Mouse (Mus musculus): ENCODE data around the gene Samd1. TPM values are rescaled to one million over a fixed set of nuclear protein-coding genes. Genes with fewer than 3 reads are reported as not detected.

The Samd1 gene
- polyA plus RNA-seq, 1 experiment from 2014 or later: 7.2 TPM

DNA sequence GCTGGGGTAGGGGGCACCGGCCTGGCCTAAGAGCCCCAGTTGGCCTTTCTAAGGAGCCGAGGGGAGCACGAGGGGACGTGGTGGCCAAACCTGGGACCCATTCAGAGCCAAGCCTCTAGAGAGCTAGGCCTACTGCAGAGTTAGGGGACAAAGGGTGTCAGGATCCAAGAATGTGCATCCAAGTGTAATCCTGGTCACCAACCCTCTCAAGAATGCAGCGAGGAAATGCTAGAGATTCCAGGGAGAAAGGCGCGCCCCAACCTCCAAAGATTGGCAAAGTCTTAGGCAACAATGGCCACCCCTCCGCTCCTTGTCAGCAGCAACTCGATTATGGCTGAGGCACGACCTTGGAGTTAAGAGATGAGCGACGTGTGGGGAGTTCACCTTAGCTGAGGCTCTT, 24.1 kb downstream of the Samd1 start:
- no peaks in the 10 kb centered on the region for H3K9me3 ChIP-seq
- H3K27ac ChIP-seq: no peak overlapping the region
- H3K4me1 ChIP-seq: peaks cover 12% of the 10 kb centered on the region; the same call in 1 of the 2 replicates
- peaks cover 29% of the 10 kb centered on the region for H3K27me3 ChIP-seq (replicated peaks)
- no peaks in the 10 kb centered on the region for H3K36me3 ChIP-seq (replicated peaks)
- H3K9ac ChIP-seq: no peak overlapping the region
- H3K4me3 ChIP-seq: no peak overlapping the region
- H3K4me2 ChIP-seq: no peak overlapping the region
- 36% methylated on average over 12 of the region's 12 CpGs for WGBS
- no peak for ATAC-seq (replicated peaks)

GRCm38 (mm10) chr8:84023085-84023484, 25.6 kb downstream of the Samd1 start:
- no peak overlapping the region for H3K27ac ChIP-seq
- peaks cover 12% of the 10 kb centered on the region; the same call in 1 of the 2 replicates for H3K4me1 ChIP-seq
- H3K27me3 ChIP-seq (replicated peaks): peaks cover 39% of the 10 kb centered on the region
- H3K4me2 ChIP-seq: no peak overlapping the region
- H3K9ac ChIP-seq: no peak overlapping the region
- no peaks in the 10 kb centered on the region for H3K9me3 ChIP-seq
- H3K4me3 ChIP-seq: no peak overlapping the region
- no peak for ATAC-seq (replicated peaks)
- 58% methylated on average over 5 of the region's 5 CpGs for WGBS
- no peaks in the 10 kb centered on the region for H3K36me3 ChIP-seq (replicated peaks)

- no peak overlapping the region for H3K4me2 ChIP-seq
- no peak overlapping the region for H3K4me3 ChIP-seq
- 82% methylated on average over 1 of the region's 1 CpGs for WGBS
- no peak overlapping the region for H3K9ac ChIP-seq
- ATAC-seq (replicated peaks): no peak
- no peaks in the 10 kb centered on the region for H3K9me3 ChIP-seq
- peaks cover 39% of the 10 kb centered on the region for H3K27me3 ChIP-seq (replicated peaks)
- H3K36me3 ChIP-seq (replicated peaks): no peaks in the 10 kb centered on the region
- no peak overlapping the region for H3K27ac ChIP-seq
- H3K4me1 ChIP-seq: peaks cover 12% of the 10 kb centered on the region; the same call in 1 of the 2 replicates
These were observed 26.2 kb downstream of the Samd1 start for GRCm38 (mm10) chr8:84023631-84024030.

DNA sequence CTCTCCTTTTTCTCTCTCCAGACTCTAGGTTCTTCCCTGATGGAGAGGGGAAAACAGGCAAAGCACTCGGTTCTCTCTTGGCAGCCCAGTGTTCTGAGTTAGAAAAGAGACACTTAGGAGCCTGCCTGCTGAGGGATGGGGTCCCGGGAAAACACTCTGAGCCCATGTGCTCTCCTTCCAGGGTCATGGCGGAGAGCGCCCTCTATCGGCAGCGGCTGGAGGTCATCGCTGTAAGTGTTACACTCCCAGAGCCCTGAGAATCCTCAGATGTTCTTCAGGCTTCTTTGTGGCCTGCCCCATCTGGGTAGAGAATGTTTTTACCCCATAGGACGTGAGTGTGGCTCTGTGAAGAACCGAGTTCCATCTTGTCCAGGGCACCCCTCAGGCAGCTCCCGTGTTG, 26.7 kb downstream of the Samd1 start:
- Histone ChIP-seq H3K36me3 (replicated peaks) (no peaks in the 10 kb centered on the region), H3K9me3 (no peaks in the 10 kb centered on the region), H3K4me1 (peaks cover 12% of the 10 kb centered on the region; the same call in 1 of the 2 replicates), H3K4me2 (no peak overlapping the region), H3K4me3 (no peak overlapping the region), H3K27ac (no peak overlapping the region), H3K9ac (no peak overlapping the region), H3K27me3 (replicated peaks) (peaks cover 39% of the 10 kb centered on the region)
- WGBS: 13% methylated on average over 10 of the region's 10 CpGs
- no peak for ATAC-seq (replicated peaks)

DNA sequence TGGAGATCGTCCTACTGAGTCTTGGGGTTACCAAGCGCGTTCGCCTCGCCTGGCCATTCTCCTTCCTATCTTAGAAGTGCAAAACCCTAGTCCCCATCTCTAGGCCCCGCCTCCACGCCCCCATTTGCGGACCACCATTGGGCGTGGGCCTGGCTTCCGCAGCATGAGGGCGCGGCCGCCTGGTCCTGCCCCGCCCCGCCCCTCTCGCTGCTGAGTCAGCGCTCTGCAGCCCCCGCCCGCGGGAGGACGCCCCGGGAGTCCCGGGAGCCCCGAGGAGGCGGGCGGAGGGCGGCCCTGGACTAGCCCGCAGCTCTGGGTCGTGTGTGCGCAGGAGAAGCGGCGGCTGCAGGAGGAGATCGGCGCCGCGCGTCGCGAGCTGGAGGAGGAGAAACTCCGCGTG, 28.4 kb downstream of the Samd1 start:
- peaks cover 12% of the 10 kb centered on the region; the same call in 1 of the 2 replicates for H3K4me1 ChIP-seq
- H3K4me2 ChIP-seq: peak overlapping the region; percentile 96
- ATAC-seq (replicated peaks): peak; percentile 71
- H3K27ac ChIP-seq: no peak overlapping the region
- H3K27me3 ChIP-seq (replicated peaks): peaks cover 35% of the 10 kb centered on the region
- WGBS: under 1% methylated on average over 41 of the region's 41 CpGs
- H3K9ac ChIP-seq: peak overlapping the region; percentile 40
- no peaks in the 10 kb centered on the region for H3K36me3 ChIP-seq (replicated peaks)
- H3K9me3 ChIP-seq: no peaks in the 10 kb centered on the region
- peak overlapping the region; percentile 52 for H3K4me3 ChIP-seq

GRCm38 (mm10) chr8:84027449-84027848, 30.0 kb downstream of the Samd1 start:
- no peaks in the 10 kb centered on the region for H3K36me3 ChIP-seq (replicated peaks)
- H3K4me1 ChIP-seq: peaks cover 8% of the 10 kb centered on the region; the same call in 1 of the 2 replicates
- H3K9ac ChIP-seq: no peak overlapping the region
- H3K4me2 ChIP-seq: no peak overlapping the region
- ATAC-seq (replicated peaks): no peak
- H3K9me3 ChIP-seq: no peaks in the 10 kb centered on the region
- 15% methylated on average over 10 of the region's 10 CpGs for WGBS
- H3K27me3 ChIP-seq (replicated peaks): peaks cover 26% of the 10 kb centered on the region
- H3K4me3 ChIP-seq: no peak overlapping the region
- H3K27ac ChIP-seq: no peak overlapping the region

- 93% methylated on average over 5 of the region's 5 CpGs for WGBS
- H3K4me1 ChIP-seq: peaks cover 8% of the 10 kb centered on the region; the same call in 1 of the 2 replicates
These were observed 31.8 kb downstream of the Samd1 start for GRCm38 (mm10) chr8:84029272-84029671.

DNA sequence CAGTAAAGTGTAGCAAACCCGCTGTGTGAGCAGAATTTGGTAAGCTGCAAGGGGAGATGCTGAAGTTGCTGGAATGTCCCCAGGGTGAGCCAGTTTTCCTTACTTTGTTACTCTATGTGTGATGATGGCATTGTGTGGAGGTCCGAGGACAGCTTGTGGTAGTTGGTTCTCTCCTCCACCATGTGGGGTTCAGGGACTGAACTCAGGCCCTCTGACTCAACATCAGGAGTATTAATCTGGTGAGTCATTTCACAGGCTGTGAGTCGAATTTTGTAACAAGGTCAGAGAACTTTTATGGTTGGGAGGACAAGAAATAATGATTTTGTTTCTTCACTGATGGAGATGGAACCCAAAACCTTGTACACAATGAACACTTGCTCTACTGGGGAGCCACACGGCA, 35.3 kb downstream of the Samd1 start:
- Histone ChIP-seq H3K4me3 (no peak overlapping the region), H3K4me1 (no peaks in the 10 kb centered on the region), H3K27me3 (replicated peaks) (no peaks in the 10 kb centered on the region), H3K4me2 (no peak overlapping the region), H3K9ac (no peak overlapping the region), H3K9me3 (no peaks in the 10 kb centered on the region), H3K36me3 (replicated peaks) (no peaks in the 10 kb centered on the region), H3K27ac (no peak overlapping the region)
- ATAC-seq (replicated peaks): no peak
- 76% methylated on average over 4 of the region's 4 CpGs for WGBS

More at GRCm38 (mm10) chr8:84029272-84029671, 31.8 kb downstream of the Samd1 start:
- no peak overlapping the region for H3K4me2 ChIP-seq
- H3K9me3 ChIP-seq: no peaks in the 10 kb centered on the region
- H3K27ac ChIP-seq: no peak overlapping the region
- peaks cover 19% of the 10 kb centered on the region for H3K27me3 ChIP-seq (replicated peaks)
- H3K4me3 ChIP-seq: no peak overlapping the region
- H3K9ac ChIP-seq: no peak overlapping the region
- no peaks in the 10 kb centered on the region for H3K36me3 ChIP-seq (replicated peaks)
- no peak for ATAC-seq (replicated peaks)

- peaks cover 33% of the 10 kb centered on the region for H3K27me3 ChIP-seq (replicated peaks)
- no peak overlapping the region for H3K9ac ChIP-seq
- no peak overlapping the region for H3K4me3 ChIP-seq
- H3K4me1 ChIP-seq: peaks cover 11% of the 10 kb centered on the region
- no peak overlapping the region for H3K27ac ChIP-seq
- H3K4me2 ChIP-seq: no peak overlapping the region
- no peak for ATAC-seq (replicated peaks)
- no peaks in the 10 kb centered on the region for H3K9me3 ChIP-seq
- H3K36me3 ChIP-seq (replicated peaks): no peaks in the 10 kb centered on the region
- WGBS: 77% methylated on average over 5 of the region's 5 CpGs
These were observed 40.5 kb downstream of the Samd1 start for GRCm38 (mm10) chr8:84038015-84038414.

GRCm38 (mm10) chr8:84039050-84039449, 41.6 kb downstream of the Samd1 start:
- Histone ChIP-seq H3K4me2 (no peak overlapping the region), H3K4me1 (peaks cover 11% of the 10 kb centered on the region), H3K4me3 (no peak overlapping the region), H3K9me3 (no peaks in the 10 kb centered on the region), H3K27ac (no peak overlapping the region), H3K36me3 (replicated peaks) (no peaks in the 10 kb centered on the region), H3K27me3 (replicated peaks) (peaks cover 43% of the 10 kb centered on the region), H3K9ac (no peak overlapping the region)
- 10% methylated on average over 5 of the region's 5 CpGs for WGBS
- no peak for ATAC-seq (replicated peaks)

GRCm38 (mm10) chr8:84042066-84042947, 44.8 kb downstream of the Samd1 start, which contains the start of gene Il27ra:
Gene Il27ra, minus strand, starts transcription at chr8:84042589.
- peak; percentile 42; the same call in 1 of the 2 replicates for ATAC-seq (replicated peaks)
- peaks cover 14% of the 10 kb centered on the region for H3K4me1 ChIP-seq
- H3K36me3 ChIP-seq (replicated peaks): no peaks in the 10 kb centered on the region
- WGBS: 4% methylated on average over 40 of the region's 40 CpGs
- H3K4me2 ChIP-seq: peak within 1 kb of the TSS; percentile 46
- H3K4me3 ChIP-seq: peak within 1 kb of the TSS; percentile 22
- no peak within 1 kb of the TSS for H3K27ac ChIP-seq
- H3K9ac ChIP-seq: no peak within 1 kb of the TSS
- H3K9me3 ChIP-seq: no peaks in the 10 kb centered on the region
- peaks cover 59% of the 10 kb centered on the region for H3K27me3 ChIP-seq (replicated peaks)

DNA sequence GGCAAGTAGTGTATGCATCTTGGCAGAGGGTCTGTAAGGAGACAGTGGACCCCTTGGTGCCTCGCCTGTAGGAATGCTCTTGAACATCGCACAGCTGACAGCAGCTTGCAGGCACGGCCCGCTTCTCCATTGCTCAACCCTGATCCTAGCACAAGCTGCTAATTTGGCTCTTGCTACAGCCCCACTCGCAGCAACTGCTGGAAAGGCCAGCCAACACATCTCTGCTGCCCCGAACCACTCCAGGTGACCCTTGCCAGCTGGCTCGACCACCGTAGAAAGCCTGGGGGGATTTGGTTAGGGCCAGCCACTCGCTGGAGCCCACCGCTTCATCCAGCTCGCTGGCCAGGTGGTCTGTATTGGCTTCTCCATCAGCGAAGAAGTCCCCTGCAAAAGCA, 45.5 kb downstream of the Samd1 start:
- ATAC-seq (replicated peaks): no peak
- Histone ChIP-seq H3K36me3 (replicated peaks) (no peaks in the 10 kb centered on the region), H3K9me3 (no peaks in the 10 kb centered on the region), H3K4me1 (peaks cover 14% of the 10 kb centered on the region), H3K4me2 (0 out of 2 replicates have a peak overlapping the region, but pooled peaks have one; percentile 46), H3K9ac (no peak overlapping the region), H3K27ac (no peak overlapping the region), H3K4me3 (no peak overlapping the region), H3K27me3 (replicated peaks) (peaks cover 59% of the 10 kb centered on the region)
- WGBS: 34% methylated on average over 12 of the region's 12 CpGs
